24 mouse cellular contexts compared by ENCODE assay signal in the genomic region with DNA sequence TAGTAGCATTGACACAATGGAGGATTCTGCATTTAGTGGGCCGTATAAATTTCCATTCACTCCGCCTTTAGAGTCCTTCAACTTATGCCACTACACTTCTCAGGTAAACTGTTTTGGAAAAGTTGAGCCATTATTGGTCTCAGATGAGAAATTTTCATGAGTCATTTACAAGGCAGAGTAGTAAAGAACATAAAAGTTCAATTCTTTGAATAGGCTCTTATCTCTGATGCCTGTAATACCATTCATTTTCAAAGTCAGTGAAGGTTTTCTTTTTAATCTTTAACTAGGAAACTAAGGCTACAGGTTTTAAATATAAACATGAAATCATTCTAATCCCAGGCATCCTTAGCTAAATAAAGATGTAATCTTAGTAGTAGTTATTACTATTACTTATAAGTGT.
"Had no signal": no experiment of that assay in that cellular context is flagged by ENCODE, and none has a peak within 500 bp of the region (broad histone marks: within the 10 kb centered on the region; RNA-seq: fewer than 3 reads in every experiment).

No protein-coding gene starts in this region.

- H3K4me3 ChIP-seq: heart, adult 2 months; heart, embryonic 13.5 days; heart, embryonic 15.5 days; hindbrain, embryonic 13.5 days; hindbrain, embryonic 15.5 days; kidney, embryonic 15.5 days; limb, embryonic 13.5 days; limb, embryonic 15.5 days; liver, embryonic 12.5 days had no signal

- DNase-seq: gastrocnemius, postnatal 14 days; gastrocnemius, postnatal 36 days; heart, adult 2 months; heart, postnatal 14 days; heart, postnatal 36 days; kidney, adult 11 months; kidney, adult 2 months; kidney, adult 9 months; kidney, postnatal 10 days; kidney, postnatal 25 days; layer of hippocampus, adult 9-11 months; layer of hippocampus, postnatal 36 days; left cerebral cortex, postnatal 4 days had no signal

- H3K9ac ChIP-seq: heart, embryonic 13.5 days; heart, embryonic 15.5 days; hindbrain, embryonic 13.5 days; hindbrain, embryonic 15.5 days; kidney, embryonic 15.5 days; limb, embryonic 13.5 days; limb, embryonic 15.5 days; liver, embryonic 12.5 days; liver, embryonic 14.5 days had no signal

- H3K4me2 ChIP-seq: heart, embryonic 11.5 days; heart, embryonic 13.5 days; heart, embryonic 15.5 days; hindbrain, embryonic 13.5 days; hindbrain, embryonic 15.5 days; kidney, embryonic 15.5 days; limb, embryonic 13.5 days; limb, embryonic 15.5 days; liver, embryonic 12.5 days had no signal

- H3K4me1 ChIP-seq: heart, embryonic 13.5 days; heart, embryonic 15.5 days; hindbrain, embryonic 13.5 days; hindbrain, embryonic 15.5 days; kidney, embryonic 15.5 days; limb, embryonic 13.5 days; limb, embryonic 15.5 days; liver, embryonic 12.5 days had no signal

- H3K27ac ChIP-seq: heart, adult 2 months; heart, embryonic 13.5 days; heart, embryonic 15.5 days; hindbrain, embryonic 13.5 days; hindbrain, embryonic 15.5 days; kidney, embryonic 15.5 days; limb, embryonic 13.5 days; limb, embryonic 15.5 days; liver, embryonic 12.5 days; liver, embryonic 14.5 days had no signal

- ATAC-seq: inflammation-experienced regulatory T-cells, adult 6 months; liver, embryonic 12.5 days had no signal

- H3K27me3 ChIP-seq: heart, embryonic 13.5 days; heart, embryonic 15.5 days; hindbrain, embryonic 13.5 days; hindbrain, embryonic 15.5 days; kidney, embryonic 15.5 days; limb, embryonic 13.5 days; limb, embryonic 15.5 days; liver, embryonic 12.5 days had no signal

- H3K9me3 ChIP-seq: heart, embryonic 13.5 days; heart, embryonic 15.5 days; hindbrain, embryonic 13.5 days; hindbrain, embryonic 15.5 days; kidney, embryonic 15.5 days; limb, embryonic 13.5 days; limb, embryonic 15.5 days; liver, embryonic 12.5 days had no signal
